Mouse (Mus musculus) MEL (cell line): ENCODE data around the gene Meig1. TPM values are rescaled to one million over a fixed set of nuclear protein-coding genes. Genes with fewer than 3 reads are reported as not detected.
"Not testable (repeated sequence)": the region's sequence is repeated elsewhere in the genome, so short reads cannot be mapped to it uniquely, and the experiment has no call there.

Source experiments
- DNase-seq: peaks from one replicate; pipeline ENCODE4 v3.0.0; 2011; ENCODE audit warnings: low read depth, low spot score
- H3K27ac ChIP-seq: 2 replicates; pipeline ENCODE4 v1.5.1; 2012; ENCODE audit warnings: low read depth, mild to moderate bottlenecking, control low read depth, low read length, moderate library complexity; ENCODE audit not compliant: control insufficient read depth
- H3K27me3 ChIP-seq, 2 experiments: fragments of 150-350 bp in 1 of 2; sonication (generic) in 1 of 2; 2 replicates each; pipeline ENCODE4 v1.6.1; 2012; ENCODE audit warnings: low read length in 2 of 2, mild to moderate bottlenecking in 2 of 2, improper control_type of control experiment in 1 of 2, moderate library complexity in 1 of 2; ENCODE audit not compliant: insufficient read depth in 2 of 2, control insufficient read depth in 1 of 2
- H3K36me3 ChIP-seq, 2 experiments: 2 replicates each; pipeline ENCODE4 v1.6.1; 2012 to 2014; ENCODE audit warnings: low read length in 2 of 2, improper control_type of control experiment in 1 of 2, inconsistent platforms in 1 of 2, mild to moderate bottlenecking in 1 of 2; ENCODE audit not compliant: insufficient read depth in 2 of 2, control insufficient read depth in 1 of 2
- H3K4me1 ChIP-seq, 2 experiments: fragments of 150-350 bp in 1 of 2; sonication (generic) in 1 of 2; 2 replicates each; pipeline ENCODE4 v1.6.1; 2012; ENCODE audit warnings: low read length in 2 of 2, improper control_type of control experiment in 1 of 2, mild to moderate bottlenecking in 1 of 2; ENCODE audit not compliant: insufficient read depth in 2 of 2, control insufficient read depth in 1 of 2
- H3K4me3 ChIP-seq, 2 experiments: fragments of 150-350 bp in 1 of 2; sonication (generic) in 1 of 2; 2 replicates each; pipeline ENCODE4 v1.5.1; 2012; ENCODE audit warnings: low read depth in 2 of 2, low read length in 2 of 2, mild to moderate bottlenecking in 2 of 2, moderate library complexity in 2 of 2, control low read depth in 1 of 2, improper control_type of control experiment in 1 of 2; ENCODE audit not compliant: control insufficient read depth in 1 of 2, insufficient read depth in 1 of 2
- H3K79me2 ChIP-seq: 2 replicates; pipeline ENCODE4 v1.6.1; 2012; ENCODE audit warnings: mild to moderate bottlenecking, low read length, moderate library complexity; ENCODE audit not compliant: control insufficient read depth, poor library complexity, insufficient read depth
- H3K9ac ChIP-seq: 2 replicates; pipeline ENCODE4 v1.6.1; 2012; ENCODE audit warnings: low read depth, mild to moderate bottlenecking, control low read depth, low read length, moderate library complexity; ENCODE audit not compliant: control insufficient read depth, poor library complexity, severe bottlenecking
- H3K9me3 ChIP-seq: fragments of 150-350 bp; sonication (generic); replicated peaks from 2 replicates; pipeline ENCODE4 v1.6.1; 2012; ENCODE audit warnings: mild to moderate bottlenecking, low read length, improper control_type of control experiment, moderate library complexity; ENCODE audit not compliant: insufficient read depth
- BHLHE40 ChIP-seq: IDR thresholded peaks from 2 replicates; pipeline ENCODE4 v1.6.1; 2012; ENCODE audit warnings: low read depth, mild to moderate bottlenecking, inconsistent platforms, low read length, improper control_type of control experiment, borderline replicate concordance
- CHD1 ChIP-seq: IDR thresholded peaks from 2 replicates; pipeline ENCODE4 v1.6.1; 2012; ENCODE audit warnings: low read depth, mild to moderate bottlenecking, inconsistent platforms, low read length, improper control_type of control experiment
- ELF1 ChIP-seq: IDR thresholded peaks from 2 replicates; pipeline ENCODE4 v1.6.1; 2014; ENCODE audit warnings: low read depth, mild to moderate bottlenecking, inconsistent platforms, low read length, improper control_type of control experiment, moderate library complexity
- KAT2A ChIP-seq: conservative IDR thresholded peaks from 2 replicates; pipeline ENCODE4 v1.6.1; 2012; ENCODE audit warnings: low read depth, low read length, improper control_type of control experiment, inconsistent platforms
- MAX ChIP-seq: IDR thresholded peaks from 2 replicates; pipeline ENCODE4 v1.6.1; 2011; ENCODE audit warnings: low read length, improper control_type of control experiment
- NELFE ChIP-seq: IDR thresholded peaks from 2 replicates; pipeline ENCODE4 v1.6.1; 2011; ENCODE audit warnings: low read depth, low read length, improper control_type of control experiment
- POLR2A ChIP-seq, 2 experiments: IDR thresholded peaks; 2 replicates each; pipeline ENCODE4 v1.6.1; 2011 to 2012; ENCODE audit warnings: low read length in 2 of 2, mild to moderate bottlenecking in 2 of 2, control low read depth in 1 of 2, improper control_type of control experiment in 1 of 2, low read depth in 1 of 2, moderate library complexity in 1 of 2; ENCODE audit not compliant: control insufficient read depth in 1 of 2, insufficient read depth in 1 of 2, poor library complexity in 1 of 2
- POLR2AphosphoS2 ChIP-seq: IDR thresholded peaks from 2 replicates; pipeline ENCODE4 v1.6.1; 2011; ENCODE audit warnings: low read length, improper control_type of control experiment
- POLR2AphosphoS5 ChIP-seq: IDR thresholded peaks from 2 replicates; pipeline ENCODE4 v1.6.1; 2012; ENCODE audit warnings: low read depth, borderline replicate concordance, mild to moderate bottlenecking, inconsistent platforms, low read length, moderate library complexity, mixed read lengths
- RCOR1 ChIP-seq: IDR thresholded peaks from 2 replicates; pipeline ENCODE4 v1.6.1; 2012; ENCODE audit warnings: low read depth, mild to moderate bottlenecking, inconsistent platforms, low read length, improper control_type of control experiment
- SMC3 ChIP-seq: IDR thresholded peaks from 2 replicates; pipeline ENCODE4 v1.6.1; 2011; ENCODE audit warnings: low read depth, low read length, improper control_type of control experiment
- TBP ChIP-seq: IDR thresholded peaks from 2 replicates; pipeline ENCODE4 v1.8.0; 2011; ENCODE audit warnings: low read depth, low read length, improper control_type of control experiment
- TCF12 ChIP-seq: IDR thresholded peaks from 2 replicates; pipeline ENCODE4 v1.6.1; 2014; ENCODE audit warnings: low read depth, mild to moderate bottlenecking, inconsistent platforms, low read length, improper control_type of control experiment, moderate library complexity
- UBTF ChIP-seq: IDR thresholded peaks from 2 replicates; pipeline ENCODE4 v1.6.1; 2012; ENCODE audit warnings: low read depth, mild to moderate bottlenecking, inconsistent platforms, low read length, improper control_type of control experiment, moderate library complexity, borderline replicate concordance; ENCODE audit not compliant: insufficient read depth
- ZC3H11A ChIP-seq: IDR thresholded peaks from 2 replicates; pipeline ENCODE4 v1.6.1; 2012; ENCODE audit warnings: low read depth, mild to moderate bottlenecking, inconsistent platforms, low read length, improper control_type of control experiment
- ZKSCAN1 ChIP-seq: IDR thresholded peaks from 2 replicates; pipeline ENCODE4 v1.6.1; 2012; ENCODE audit warnings: low read depth, mild to moderate bottlenecking, inconsistent platforms, low read length, improper control_type of control experiment, moderate library complexity
- ZNF384 ChIP-seq: IDR thresholded peaks from 2 replicates; pipeline ENCODE4 v1.6.1; 2012; ENCODE audit warnings: low read depth, mild to moderate bottlenecking, inconsistent platforms, low read length, improper control_type of control experiment
- polyA plus RNA-seq, 2 experiments: library from polyadenylated mRNA; stranded (reverse) in 1 of 2; unstranded in 1 of 2; fragments of >175 nt in 1 of 2; fragments of >200 nt in 1 of 2; gene quantifications; 2 replicates each; pipeline versions ENCODE4 v1.2.1 to v1.2.4; 2012; ENCODE audit warnings: low replicate concordance in 2 of 2, low read depth in 1 of 2; ENCODE audit not compliant: insufficient read length in 2 of 2, insufficient read depth in 1 of 2, missing spikeins in 1 of 2
- total RNA-seq: library from RNA; depleted of rRNA; stranded (reverse); fragments of 300-350 nt; gene quantifications from 2 replicates; pipeline ENCODE4 v1.2.3, GENCODE M21; 2012

Meig1 gene
- total and polyA plus RNA-seq, 3 experiments = not detected

GRCm38 (mm10) chr2:3407756-3408155 lies 14.7 kb downstream of the Meig1 start:
- TF ChIP-seq ZNF384 (no peak), KAT2A (no peak), POLR2AphosphoS5 (no peak), MAX (no peak), ZKSCAN1 (no peak), CHD1 (no peak), ELF1 (no peak), POLR2A (IDR thresholded peaks at IDR 0.05; ENCODE audit: control insufficient read depth in 1 of 2, insufficient read depth in 1 of 2, low read depth in 1 of 2, low read length in 2 of 2, poor library complexity in 1 of 2) (no peak)
- no peak overlapping the region for H3K27ac ChIP-seq
- DNase-seq = no peak
- no peak overlapping the region for H3K4me3 ChIP-seq
- H3K36me3 ChIP-seq = no peaks in the 10 kb centered on the region
- H3K79me2 ChIP-seq = no peaks in the 10 kb centered on the region
- H3K27me3 ChIP-seq = peaks cover 5 to 6% of the 10 kb centered on the region in 2 experiments
- no peaks in the 10 kb centered on the region for H3K4me1 ChIP-seq
- no peaks in the 10 kb centered on the region for H3K9me3 ChIP-seq
- H3K9ac ChIP-seq = no peak overlapping the region

- Histone ChIP-seq H3K27ac (no peak overlapping the region), H3K36me3 (no peaks in the 10 kb centered on the region), H3K79me2 (no peaks in the 10 kb centered on the region), H3K4me3 (no peak overlapping the region), H3K9me3 (no peaks in the 10 kb centered on the region), H3K27me3 (peaks cover 3 to 8% of the 10 kb centered on the region in 2 experiments; a peak in 3 of 4 replicates), H3K4me1 (no peaks in the 10 kb centered on the region), H3K9ac (no peak overlapping the region)
- TF ChIP-seq KAT2A = no peak
- TF ChIP-seq NELFE = no peak
- no peak for TF ChIP-seq ZNF384
- no peak for TF ChIP-seq POLR2AphosphoS2
- TF ChIP-seq POLR2A (IDR thresholded peaks at IDR 0.05; ENCODE audit: control insufficient read depth in 1 of 2, insufficient read depth in 1 of 2, low read depth in 1 of 2, low read length in 2 of 2, poor library complexity in 1 of 2) = no peak
- no peak for TF ChIP-seq ZKSCAN1
- TF ChIP-seq UBTF = no peak
- no peak for TF ChIP-seq RCOR1
- no peak for TF ChIP-seq SMC3
- TF ChIP-seq TBP = no peak
- TF ChIP-seq TCF12 = no peak
- no peak for TF ChIP-seq BHLHE40
- no peak for TF ChIP-seq ZC3H11A
- no peak for TF ChIP-seq MAX
- DNase-seq = no peak
These were observed 16.5 kb downstream of the Meig1 start for GRCm38 (mm10) chr2:3405981-3406380.

GRCm38 (mm10) chr2:3397110-3397509 lies 25.3 kb downstream of the Meig1 start, which contains the start of gene Olah:
Gene Olah, minus strand, starts transcription at chr2:3397210.
- not testable (repeated sequence) for H3K9me3 ChIP-seq, H3K27me3 ChIP-seq, H3K4me3 ChIP-seq

More at GRCm38 (mm10) chr2:3397110-3397509, 25.3 kb downstream of the Meig1 start, which contains the start of gene Olah:
- not testable (repeated sequence) for H3K9ac ChIP-seq, H3K4me1 ChIP-seq, DNase-seq, H3K79me2 ChIP-seq, H3K36me3 ChIP-seq, H3K27ac ChIP-seq
